Mouse (Mus musculus) ovary, adult 18-20 months (tissue): ENCODE data around the gene Faf1.

ENCODE experiments used
- DNase-seq: peaks from one replicate; pipeline ENCODE4 v3.0.0; 2022; ENCODE audit warnings: low spot score, mixed read lengths

The Faf1 gene

DNA sequence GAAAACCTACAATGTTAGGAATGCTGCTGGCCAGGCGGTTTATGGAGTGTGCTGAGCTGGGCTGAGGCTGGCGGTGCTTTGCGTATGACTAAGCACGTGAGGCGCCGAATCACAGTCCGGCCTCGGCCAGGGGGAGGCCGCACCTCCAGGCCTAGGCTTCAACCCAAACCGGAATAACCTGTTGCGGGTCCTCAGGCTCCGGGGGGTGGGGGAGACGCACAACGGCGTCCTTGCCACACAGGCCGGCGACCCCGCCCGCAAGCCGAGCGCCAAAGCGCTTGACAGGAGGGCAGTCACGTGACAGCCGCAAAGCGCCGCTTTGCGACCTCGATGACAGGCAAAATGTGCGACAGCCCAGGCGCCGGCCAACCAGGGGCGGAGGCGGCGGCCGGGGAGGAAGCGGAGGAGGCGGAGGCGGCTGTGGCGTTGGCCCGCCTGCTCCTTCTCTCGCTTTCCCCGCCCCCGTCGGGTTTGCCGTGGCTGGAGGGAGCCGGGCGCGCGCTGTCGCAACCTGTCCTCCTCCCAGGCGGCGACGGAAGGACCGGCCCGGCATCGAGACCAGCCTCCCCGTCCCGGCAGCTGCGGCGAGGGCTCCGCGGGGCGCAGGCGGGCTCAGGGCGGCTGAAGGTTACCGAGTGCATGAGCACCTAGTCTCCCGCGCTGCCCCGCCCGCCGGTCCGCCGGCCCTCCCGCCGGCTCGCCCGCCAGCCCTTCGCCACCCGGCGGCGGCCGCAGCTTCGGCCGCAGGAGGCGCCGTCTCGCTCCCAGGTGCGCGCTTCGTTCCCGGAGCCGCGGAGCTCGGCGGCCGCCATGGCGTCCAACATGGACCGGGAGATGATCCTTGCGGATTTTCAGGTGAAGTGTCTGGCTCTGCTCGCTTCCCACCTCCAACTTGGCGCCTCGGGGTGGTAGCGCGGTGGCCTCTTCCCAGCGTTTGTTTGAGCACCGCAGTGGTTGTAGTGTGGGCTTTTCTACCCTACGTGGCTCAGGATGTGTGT, at the start of gene Faf1:
Gene Faf1 (plus strand): TSS at position 371 of the 998 bp plus-strand sequence.
- peak; percentile 98 for DNase-seq

DNA sequence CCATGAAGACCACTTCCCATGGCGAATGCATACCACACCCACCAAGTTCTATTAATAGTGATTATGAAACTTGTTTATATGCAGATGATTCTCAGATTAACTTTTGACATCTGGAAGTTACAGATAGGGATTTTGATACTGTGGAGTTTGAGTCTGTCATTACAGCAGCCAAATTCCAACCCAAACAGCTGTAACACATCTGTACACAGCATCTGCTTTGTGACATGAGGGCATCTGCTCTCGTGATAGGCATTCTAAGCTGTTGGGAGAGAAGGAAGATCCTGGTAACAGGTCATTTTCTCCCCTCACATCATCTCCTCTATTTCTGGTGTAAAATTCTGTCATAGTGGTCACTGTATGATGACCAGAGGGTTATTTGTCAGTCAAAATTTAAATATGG, 46.2 kb upstream of the Faf1 start:
- DNase-seq, result no peak

DNA sequence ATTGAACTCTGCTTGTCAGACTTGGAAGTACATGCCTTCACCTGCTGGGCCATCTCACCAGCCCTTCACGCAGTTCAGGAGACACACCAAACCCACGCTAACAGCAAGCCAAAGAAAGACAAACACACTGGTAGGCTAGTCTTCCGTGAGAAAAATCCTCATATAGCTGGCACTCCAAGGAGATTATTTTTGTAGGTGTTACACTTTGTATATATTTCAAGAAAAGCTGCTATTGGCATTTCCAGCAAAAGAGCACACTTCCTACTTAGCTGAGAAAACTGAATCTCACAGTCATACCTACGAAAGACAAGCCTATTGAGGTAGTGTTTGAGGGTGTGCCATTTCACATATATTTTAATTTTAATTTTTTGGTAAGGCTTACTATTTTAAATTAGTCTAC, 45.4 kb upstream of the Faf1 start:
- no peak for DNase-seq

DNA sequence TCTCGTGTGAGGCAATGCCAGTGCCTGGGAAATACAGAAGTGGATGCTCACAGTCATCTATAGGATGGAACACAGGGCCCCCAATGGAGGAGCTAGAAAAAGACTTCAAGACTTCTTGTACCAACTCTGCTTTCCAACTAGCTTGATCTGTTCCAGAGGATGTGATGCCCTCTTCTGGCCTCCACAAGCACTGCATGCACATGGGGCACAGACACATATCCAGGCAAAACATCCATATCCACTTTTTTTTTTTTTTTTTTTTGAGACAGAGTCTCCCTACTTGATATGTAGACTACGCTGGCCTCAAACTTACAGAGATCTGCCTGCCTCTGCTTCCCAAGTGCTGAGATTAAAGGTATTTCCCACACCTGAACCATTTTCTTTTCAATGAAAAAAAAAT, 41.4 kb upstream of the Faf1 start:
- no peak for DNase-seq

DNA sequence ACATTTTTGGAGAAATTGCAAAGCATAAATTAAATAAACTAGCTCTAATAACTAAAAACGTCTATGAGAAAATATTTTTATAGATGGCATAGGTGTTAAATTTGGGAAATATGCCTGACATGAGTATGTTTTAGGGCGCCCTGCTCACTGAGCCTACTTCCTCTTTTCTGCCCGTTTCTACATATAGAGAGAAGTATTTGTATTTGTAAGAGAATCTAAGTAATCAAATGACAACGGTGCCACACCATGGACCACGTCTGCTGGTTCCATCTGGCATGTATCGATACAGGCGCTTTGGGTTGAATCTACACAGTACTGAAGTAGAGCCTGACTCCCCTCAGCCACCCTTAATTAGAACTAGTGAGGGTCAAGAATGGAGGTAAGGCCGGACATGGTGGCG, 37.0 kb upstream of the Faf1 start:
- no peak for DNase-seq

DNA sequence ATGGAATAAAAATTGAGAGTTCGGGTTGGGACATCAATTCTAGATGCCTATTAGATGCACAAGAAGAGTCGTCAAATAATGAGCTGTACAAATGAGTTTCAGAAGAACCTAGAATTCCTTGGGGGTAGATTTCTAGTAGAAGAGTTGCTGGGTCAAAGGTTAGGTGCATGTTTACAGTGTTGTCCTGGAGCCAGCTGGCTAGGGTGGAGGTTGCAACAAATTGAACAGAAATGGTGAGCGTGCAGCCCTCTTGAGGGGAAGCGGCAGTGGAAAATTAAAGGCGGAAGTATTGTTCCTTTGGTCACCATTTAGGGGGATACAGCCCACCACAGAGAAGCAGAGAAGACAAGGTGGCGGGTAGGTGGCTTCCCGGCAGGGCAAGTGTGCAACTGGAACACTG, 36.2 kb upstream of the Faf1 start:
- no peak for DNase-seq

DNA sequence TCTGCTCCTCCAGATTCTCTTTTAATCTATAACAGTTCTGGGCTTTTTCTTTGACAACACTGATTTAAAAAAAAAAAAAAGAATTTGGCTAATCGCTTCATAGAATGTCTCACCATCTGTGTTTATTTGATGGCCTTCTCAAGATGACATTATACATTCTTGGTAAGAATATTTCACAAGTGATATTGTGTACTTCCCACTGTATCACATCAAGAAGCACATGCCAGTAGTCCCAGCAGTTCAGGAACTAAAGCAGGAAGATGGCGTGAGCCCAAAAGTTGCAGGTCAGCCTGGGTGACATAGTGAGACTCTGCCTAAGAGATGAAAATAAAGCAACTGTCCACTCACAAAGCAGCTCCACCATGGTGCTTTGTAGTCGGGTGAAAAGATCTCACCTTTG, 34.9 kb upstream of the Faf1 start:
- no peak for DNase-seq

DNA sequence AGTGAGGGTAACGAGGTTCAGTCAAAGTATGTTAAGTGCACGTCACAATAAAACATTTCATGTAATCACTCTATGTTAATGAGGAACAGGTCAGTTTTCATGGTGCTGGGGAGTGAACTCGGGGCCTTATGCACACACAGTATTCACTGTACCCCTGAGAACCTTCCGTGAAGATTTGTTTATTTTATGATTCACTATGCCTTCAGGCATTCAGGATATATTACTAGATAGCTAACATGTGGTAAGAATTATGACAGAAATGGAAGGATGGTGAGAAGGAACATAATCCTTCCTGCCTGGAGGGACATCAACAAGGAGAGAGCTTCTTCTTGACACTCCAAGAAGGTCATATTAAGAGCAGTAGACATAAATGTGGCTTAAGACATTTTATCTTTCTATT, 29.1 kb upstream of the Faf1 start:
- no peak for DNase-seq

DNA sequence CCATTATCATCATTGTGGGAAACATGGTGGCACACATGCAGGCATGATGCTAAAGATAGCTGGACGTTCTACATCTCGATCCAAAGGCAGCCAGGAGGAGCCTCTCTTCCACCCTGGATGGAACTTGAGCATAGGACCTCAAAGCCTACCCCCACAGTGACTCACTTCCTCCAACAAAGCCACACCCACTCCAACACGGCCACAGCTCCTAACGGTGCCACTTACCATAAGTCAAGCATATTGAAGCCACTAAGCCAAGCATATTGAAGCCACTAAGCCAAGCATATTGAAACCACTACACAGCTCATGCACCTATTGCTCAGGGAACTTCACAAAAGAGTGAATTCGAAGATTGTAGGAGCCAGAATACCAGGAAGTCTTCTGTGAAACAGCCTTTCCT, 27.1 kb upstream of the Faf1 start:
- no peak for DNase-seq

DNA sequence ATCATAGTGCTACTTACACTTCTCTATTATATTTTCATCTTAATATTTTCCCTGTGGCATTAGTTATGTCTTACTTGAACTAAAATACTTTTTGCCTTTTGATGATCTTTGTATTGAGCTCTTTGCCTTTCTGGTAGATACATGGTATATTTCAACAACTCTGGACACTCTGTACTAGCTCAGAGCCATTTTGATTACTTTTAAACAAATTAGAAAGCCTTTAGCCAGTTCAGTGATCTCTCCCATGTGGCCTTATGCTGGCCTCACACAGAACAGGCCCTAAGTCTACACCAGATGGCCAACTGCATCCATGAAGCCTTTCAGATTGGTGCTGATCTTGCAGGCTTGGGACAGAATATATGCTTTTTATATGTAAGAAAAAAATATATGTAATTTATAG, 23.1 kb upstream of the Faf1 start:
- DNase-seq, result no peak

DNA sequence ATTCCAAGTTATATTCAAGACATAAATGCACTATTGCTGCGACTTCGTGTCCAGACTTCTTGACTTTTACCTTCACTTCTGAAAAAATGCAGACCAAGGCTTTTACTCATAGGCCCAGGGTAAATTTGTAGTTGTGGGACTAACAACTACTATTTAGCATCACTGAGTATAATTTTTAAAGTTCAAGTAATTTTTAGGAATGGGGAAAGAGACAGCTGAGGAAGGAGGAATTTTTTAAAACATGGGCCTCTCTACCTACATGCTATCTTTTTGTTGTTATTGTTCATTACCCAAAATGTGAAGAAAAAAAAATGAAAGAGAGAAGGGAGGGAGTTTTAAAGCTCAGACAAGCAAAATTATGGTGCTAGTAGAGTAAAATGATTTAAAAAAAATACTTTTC, 21.7 kb upstream of the Faf1 start:
- DNase-seq, result no peak

DNA sequence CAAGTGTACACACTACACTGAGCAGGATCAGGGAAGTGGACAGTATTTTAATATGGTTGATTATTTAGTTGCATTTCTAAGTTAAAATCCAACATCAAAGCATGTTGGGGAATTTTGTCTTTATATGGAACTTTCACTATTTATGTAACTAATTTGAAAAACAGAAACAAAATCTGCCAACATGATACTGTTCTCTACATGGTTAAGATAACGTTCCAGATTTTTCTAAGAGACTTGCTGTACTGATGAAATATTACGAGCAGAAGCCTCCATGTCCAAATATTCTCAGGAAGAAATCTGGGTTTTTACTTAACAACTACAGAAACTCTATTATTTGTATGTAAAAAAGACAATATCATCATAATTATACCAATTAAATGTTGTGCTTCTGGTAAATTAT, 20.6 kb upstream of the Faf1 start:
- DNase-seq, result no peak

DNA sequence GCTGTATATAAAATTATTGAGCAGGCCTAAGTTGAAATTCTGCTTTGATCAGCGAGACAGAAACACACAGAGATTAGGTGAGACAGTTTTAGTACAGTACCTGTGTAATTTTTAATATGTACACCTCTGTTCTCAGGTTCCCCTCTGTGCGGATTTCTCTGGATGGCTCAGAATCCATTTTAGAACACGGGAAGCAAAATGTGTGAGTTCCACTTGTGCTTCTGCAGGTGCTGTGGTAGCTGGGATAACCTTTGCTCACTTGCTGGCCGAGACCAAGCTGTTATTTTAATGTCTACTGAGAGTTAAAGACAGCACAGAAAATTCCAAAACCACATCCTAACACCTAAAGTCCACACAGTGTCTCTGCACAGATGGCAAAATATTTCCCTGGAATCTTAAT, 20.1 kb upstream of the Faf1 start:
- no peak for DNase-seq

DNA sequence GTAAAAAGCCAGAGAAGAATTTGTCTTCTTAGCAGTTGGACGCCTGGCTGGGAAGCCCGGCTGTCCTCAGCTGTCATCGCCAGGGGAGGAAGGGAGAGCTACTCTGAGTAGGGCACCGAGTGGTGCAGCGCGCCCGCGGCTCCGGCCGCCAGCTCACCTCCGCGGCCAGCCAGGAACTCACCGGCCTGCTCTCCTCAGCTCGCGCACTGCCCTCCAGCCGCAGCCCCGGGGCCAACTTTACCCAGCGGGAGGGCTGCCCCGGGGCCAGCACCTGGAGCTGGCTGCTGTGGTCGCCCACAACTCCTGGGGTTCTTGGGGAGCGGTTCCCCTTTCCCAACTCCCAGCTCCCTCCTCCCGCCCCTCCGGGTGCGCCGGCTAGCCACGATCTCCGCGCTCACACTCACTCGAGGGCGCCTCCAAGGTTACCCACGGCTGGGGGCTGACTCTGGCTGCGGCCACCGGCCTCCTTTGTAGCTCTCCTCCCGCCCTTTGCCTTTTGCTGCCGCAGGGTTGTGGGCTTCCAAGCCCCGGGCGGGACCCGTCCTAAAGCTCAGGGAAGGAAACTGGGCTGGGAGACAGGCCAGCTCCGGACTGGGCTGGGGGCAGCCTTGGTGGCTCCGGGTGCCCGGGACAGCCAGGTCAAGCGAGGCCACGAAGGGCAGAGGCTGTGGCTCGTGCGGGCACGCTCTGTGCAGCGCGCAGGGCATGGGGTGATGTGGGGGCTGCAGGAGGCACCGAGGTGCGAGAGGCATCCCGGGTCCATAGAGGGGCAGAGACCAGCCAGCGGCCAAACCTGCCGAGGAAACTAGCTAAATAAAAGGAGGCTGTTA, 19.2 kb upstream of the Faf1 start:
- DNase-seq, result peak; percentile 17

DNA sequence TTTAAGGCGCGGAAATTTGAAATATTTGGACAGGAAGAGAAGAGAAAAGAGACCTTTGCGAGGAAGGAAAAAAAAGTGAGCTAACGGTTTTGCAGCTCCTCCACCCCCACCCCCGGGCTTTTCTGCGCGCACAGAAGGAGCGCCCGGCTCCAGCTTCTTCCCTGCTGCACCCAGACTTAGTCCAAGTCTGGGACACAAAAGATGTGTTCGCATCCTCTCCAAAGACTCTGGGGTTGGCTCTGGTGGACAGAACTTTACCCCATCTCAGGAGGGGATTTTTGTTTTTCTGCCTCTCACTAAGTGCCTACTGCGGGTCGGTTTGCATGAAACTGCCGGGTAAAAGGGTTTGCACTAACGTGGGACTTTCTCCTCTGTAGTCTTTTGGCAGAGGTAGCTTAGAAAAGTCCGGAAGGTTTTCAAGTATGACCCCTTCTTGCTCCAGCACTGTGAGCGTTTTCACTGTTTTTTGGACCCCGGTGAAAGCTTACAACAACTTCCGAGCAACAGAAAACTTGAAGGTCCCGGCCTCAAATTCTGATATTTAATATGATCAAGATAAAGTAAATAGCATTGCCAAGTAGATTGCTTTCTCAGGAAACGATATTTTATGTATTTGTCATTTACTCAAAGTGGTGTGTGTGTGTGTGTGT, 18.4 kb upstream of the Faf1 start:
- DNase-seq, result no peak

DNA sequence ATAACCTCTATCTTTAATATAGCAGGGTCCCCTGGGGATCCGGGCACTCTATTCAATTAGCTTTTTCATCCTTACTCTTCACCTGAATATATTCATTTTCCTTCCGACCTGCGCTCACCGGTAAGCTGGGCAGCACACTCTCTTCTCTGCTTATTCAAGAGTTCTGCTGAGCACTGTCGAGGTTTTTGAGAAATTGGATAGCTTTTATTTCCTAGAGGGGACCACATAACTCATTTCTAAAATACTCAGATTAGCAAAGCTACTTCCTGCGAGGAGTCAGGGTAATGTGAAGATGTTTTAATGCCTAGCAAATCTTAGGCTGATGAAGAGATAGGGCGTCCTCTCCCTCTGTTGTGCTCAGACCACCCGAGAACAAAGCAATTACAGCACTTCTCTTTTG, 17.6 kb upstream of the Faf1 start:
- DNase-seq, result no peak

DNA sequence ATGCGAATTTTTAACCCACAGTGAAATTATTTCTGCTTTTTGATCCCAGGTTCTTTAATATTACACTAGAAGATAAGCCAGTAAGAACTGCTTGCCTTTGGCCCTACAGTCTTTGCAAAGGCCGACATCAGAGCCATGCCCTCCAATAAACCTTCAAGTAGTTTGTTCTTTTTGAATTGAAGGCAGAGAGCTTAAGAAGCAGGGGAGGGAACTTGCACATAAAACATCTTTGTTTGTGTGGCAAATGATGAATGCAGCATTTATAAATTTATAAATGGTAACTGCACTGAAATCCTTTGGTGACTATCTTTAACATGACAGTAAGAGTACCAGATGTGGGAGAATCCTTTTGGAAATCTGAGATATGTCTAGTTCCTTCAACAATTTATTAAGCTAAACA, 16.8 kb upstream of the Faf1 start:
- no peak for DNase-seq

DNA sequence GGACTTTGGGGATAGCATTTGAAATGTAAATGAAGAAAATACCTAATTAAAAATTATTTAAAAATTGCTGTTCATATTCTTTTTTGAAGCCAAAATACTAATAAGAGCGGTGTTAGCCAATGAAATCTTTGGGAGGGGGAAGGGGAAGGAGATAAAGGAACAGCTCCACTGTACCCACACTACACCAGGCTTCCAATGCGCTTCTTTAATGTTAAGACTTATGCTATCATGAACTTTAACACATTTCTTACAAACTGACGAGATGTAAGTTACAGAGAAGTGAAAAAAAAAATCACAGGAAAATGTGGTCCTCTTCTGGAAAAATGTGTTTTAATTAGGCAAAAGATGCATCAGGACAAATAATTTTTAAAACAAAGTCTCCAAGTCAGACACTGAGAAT, 15.8 kb upstream of the Faf1 start:
- DNase-seq, result no peak

DNA sequence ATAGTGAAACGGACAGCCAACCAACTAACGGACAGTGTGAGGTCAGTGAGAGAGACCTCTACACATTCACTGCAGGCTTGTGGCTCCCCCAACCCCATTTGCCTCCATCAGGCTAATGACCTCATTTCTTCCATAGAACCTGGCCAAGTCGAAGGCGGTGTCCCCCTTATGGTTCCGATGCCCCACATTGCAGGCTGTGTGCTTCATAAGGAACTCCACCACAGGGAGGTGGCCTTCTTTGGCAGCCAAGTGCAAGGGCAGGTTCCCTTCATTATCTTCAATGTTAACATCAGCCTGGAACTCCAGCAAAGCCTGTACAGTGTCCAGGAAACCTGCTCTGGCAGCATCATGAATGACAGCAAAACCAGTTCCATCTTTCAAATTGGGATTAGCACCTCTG, 15.2 kb upstream of the Faf1 start:
- no peak for DNase-seq

DNA sequence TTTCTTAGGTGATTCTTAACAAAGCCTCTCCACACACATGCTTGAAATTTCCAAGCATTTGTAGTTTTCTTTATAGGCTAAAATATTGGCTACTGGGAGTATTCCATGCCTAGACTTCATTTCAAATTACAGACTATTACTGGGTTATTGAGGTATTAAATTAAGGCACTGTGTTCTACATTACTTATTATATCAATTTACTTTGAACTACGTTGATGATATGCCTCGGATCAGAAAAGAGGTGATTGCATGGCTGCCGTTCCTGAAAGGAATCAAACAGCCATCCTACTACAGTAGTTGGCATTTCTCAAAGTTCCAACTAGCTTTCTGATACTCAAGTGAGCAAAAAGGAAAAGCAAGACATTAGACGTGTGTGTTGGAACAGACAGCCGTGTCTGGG, 14.1 kb upstream of the Faf1 start:
- DNase-seq, result no peak

DNA sequence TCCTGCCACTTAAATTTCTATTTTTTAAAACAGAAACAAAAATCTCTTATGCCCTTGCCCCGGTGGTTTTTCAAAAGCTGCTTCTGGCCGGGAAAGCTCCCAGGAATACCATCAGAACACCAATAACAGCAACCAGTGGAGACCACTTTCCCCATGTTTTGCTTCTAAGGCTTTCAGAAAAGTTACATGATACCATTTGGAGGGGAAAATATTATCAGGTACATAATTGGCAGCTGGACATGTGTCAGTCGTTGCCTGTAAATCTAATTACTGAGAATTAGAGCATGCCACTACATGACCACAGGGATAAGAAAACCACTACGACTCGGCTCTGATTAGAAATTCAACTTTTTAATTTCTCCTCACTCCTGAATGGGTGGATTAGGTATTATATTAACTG, 12.3 kb upstream of the Faf1 start:
- no peak for DNase-seq

DNA sequence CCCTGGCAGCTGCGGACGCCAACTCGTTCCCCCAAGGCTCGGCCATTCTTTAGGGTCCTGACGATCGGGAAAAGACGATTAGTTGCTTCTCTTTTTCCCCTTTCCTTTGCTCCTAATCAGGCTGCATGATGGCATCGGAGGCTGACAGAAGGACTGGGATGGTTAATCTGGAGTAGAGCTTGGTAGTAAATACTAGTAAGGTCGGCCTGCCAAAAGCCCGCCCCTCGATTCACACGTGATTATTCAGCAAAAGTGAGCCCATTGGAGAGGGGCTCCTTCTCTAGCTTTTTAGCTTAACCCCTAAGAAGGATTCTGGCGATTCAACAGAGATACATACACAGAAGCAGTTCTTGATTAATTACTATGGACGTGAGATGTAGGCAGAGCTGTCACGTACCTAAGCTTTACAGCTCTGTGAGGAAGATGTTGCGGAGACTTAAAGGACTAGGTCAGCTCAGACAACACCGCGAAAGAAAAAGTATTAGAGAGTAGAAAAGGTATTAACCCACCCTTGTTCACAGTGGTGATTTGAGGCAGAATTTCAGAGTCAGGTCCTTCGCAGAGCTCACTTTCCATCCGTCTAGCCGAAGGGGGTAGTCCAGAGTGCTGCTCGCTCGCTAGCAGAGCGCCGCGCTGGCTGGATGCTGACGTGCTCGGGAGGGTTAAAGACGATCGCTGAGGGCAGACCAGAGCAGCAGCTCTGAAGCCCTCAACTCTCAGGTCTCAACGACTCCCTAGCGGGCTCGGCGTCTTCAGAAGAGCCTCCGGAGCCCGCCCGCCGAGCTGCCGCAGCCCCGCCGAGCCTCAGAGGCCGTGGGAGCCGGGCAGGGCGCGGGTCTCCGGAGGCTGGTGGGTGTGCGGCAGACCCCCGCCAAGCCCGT, 11.0 kb upstream of the Faf1 start:
- DNase-seq, result peak; percentile 58
